Mouse (Mus musculus): Measurements from ENCODE around the gene Scube3.

Gene Scube3

GRCm38 (mm10) chr17:28141771-28142699 lies at the start of gene Scube3:
Gene Scube3 (plus strand): TSS chr17:28142141.
- DNase-seq (ENCODE audit: low spot score), result no peak

- no peak for DNase-seq (ENCODE audit: low spot score)
Measured at GRCm38 (mm10) chr17:28092297-28092696, 49.6 kb upstream of the Scube3 start.

DNA sequence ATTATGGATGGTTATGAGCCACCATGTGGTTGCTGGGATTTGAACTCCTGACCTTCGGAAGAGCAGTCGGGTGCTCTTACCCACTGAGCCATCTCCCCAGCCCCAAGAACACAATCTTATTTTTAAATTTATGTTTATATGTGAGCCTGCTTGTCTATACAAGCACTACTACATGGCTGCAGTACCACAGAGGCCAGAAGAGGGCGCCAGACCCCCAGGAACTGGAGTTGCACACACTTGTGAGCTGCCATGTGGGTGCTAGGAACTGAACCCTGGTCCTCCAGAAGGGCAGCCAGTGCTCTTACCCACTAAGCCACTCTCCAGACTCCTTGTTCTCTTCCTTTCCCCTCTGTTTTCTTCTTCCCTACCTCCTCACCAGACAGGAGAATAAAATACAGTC lies 48.1 kb upstream of the Scube3 start:
- DNase-seq (ENCODE audit: low spot score), result no peak

- no peak for DNase-seq (ENCODE audit: low spot score)
Measured at GRCm38 (mm10) chr17:28096418-28096817, 45.5 kb upstream of the Scube3 start.

- no peak for DNase-seq (ENCODE audit: low spot score)
Measured at GRCm38 (mm10) chr17:28097308-28097707, 44.6 kb upstream of the Scube3 start.

DNA sequence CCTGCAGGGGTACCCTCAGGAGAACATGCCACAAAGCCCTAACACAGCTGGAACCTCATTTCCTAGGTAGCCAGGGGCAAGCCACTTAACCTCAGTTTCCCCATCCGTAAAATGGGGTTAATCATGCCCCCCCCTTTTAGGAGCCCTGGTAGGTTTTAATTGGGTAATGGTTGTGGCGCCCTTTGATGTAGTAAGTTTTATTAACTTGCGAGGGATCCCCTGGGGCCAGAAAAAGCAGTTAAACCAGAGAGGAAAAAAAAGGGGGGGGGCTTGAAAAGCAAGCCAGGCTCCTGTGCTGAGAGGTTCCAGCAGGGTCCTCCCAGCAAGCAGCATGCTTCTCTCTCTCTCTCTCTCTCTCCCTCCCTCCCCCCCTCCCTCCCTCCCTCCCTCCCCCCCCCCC lies 42.9 kb upstream of the Scube3 start:
- no peak for DNase-seq (ENCODE audit: low spot score)

DNA sequence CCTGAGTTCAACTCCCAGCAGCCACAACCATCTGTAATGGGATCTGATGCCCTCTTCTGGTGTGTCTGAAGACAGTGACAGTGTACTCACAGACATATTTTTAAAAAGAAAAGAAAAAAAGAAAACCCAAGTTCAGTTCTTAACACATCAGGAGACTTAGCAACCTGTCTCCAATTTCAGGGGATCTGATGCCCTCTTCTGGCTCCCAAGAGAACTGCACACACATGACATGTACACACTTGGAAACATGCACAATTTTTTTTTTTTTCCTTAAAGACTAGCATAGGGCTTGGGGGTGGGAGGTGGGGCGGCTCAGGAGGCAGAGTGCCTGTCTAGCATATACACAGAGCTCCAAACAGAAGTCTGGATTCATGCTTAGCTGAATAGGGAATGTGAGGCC lies 41.3 kb upstream of the Scube3 start:
- no peak for DNase-seq (ENCODE audit: low spot score)

GRCm38 (mm10) chr17:28101284-28101887 lies 40.6 kb upstream of the Scube3 start:
- DNase-seq (ENCODE audit: low spot score), result no peak

- DNase-seq (ENCODE audit: low spot score), result no peak
Measured at GRCm38 (mm10) chr17:28101902-28102319, 40.0 kb upstream of the Scube3 start.

DNA sequence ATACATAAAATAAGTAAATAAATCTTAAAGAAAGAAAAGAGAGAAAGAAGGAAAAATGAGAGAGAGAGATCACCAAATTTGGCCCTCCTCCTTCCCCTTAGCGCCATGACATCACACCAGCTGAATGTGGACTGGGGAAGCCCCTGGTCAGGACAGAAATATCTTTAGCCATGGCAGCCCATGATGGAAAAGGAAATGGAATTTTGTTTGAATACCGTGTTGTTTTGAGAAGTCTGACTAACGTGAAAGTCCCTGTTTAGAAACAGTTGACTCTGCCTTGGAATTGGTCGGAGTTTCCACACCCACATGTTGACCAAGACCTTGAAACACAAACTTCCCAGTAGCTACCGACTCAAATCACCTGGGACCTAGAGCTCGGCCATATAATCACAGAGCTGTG lies 37.5 kb upstream of the Scube3 start:
- no peak for DNase-seq (ENCODE audit: low spot score)

GRCm38 (mm10) chr17:28106352-28106751 lies 35.6 kb upstream of the Scube3 start:
- DNase-seq (ENCODE audit: low spot score), result no peak

DNA sequence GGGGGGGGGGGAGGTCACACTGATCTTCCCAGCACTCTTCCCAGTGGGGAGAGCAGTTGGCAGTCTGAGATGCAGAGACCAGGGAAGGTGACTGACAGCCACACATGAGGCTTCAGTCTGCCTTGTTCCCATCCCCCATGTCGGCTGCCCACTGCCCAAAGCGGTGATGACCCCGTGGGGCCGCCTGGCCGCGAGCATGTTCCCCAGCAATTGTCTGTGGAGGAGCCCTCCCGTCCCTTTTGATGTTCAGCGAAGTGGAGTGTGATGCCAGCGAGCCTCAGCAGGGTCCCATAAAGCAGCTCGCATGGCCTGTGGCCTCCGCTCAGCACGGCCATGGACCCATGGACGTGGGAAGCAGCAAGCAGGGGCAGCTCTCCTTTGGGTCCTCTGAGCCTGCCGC lies 34.7 kb upstream of the Scube3 start:
- DNase-seq (ENCODE audit: low spot score), result no peak

- no peak for DNase-seq (ENCODE audit: low spot score)
Measured at GRCm38 (mm10) chr17:28112266-28112665, 29.7 kb upstream of the Scube3 start.

DNA sequence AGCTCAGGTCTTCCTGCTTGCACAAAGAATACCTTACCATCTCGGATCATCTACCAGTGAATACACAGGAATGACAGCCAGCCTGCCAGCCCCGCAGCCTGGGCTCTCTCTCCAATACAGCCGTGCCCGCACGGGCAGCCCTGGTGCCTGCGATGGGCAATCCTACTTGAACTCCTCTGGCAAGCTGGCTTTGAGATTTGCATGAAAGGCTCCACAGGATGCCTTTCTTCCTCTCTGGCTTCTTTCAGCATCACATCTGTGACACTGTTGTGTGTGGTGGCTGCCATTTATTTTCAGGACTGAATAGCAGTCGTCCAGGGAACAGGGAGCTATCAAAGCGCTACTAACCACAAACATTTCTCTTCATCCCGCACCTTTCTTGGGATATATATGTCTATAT lies 25.6 kb upstream of the Scube3 start:
- no peak for DNase-seq (ENCODE audit: low spot score)

DNA sequence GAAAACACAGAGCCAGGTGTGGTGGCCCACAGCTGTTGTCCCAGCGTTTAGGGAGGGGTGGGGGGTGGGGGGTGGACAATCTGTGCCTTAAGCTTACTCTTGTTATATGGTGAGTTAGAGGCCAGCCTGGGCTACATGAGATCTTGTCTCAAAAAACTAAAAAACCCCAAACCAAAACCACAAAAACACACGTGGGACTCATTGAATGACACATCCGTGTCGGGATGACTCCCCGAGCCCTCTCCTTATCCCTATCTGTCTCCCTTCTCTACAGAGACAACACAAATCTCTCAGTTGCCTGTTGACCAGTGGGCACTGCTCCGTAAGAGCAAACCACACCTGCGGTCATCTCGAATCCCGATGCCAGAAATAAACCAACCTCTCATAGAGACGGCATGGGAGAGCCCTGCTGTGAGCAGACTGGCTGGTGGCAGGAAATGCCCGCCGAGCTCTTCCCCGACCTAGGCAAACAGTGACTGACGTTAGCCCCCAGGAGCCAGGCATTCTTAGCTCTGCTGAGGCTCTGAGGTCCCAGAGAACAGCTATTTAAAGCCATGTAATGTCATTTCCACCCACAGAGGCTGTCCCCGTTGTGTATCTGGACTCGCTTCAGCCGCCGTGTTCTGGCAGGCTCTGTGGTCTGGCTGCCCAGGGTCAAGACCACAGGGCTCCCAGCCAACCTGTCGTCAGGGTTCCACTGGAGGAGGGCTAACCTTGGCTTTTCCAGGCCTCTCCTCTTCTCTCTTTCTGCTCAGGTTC lies 24.3 kb upstream of the Scube3 start:
- DNase-seq (ENCODE audit: low spot score), result peak; percentile 59

- DNase-seq (ENCODE audit: low spot score), result no peak
Measured at GRCm38 (mm10) chr17:28120460-28120859, 21.5 kb upstream of the Scube3 start.

GRCm38 (mm10) chr17:28122949-28123348 lies 19.0 kb upstream of the Scube3 start:
- no peak for DNase-seq (ENCODE audit: low spot score)

DNA sequence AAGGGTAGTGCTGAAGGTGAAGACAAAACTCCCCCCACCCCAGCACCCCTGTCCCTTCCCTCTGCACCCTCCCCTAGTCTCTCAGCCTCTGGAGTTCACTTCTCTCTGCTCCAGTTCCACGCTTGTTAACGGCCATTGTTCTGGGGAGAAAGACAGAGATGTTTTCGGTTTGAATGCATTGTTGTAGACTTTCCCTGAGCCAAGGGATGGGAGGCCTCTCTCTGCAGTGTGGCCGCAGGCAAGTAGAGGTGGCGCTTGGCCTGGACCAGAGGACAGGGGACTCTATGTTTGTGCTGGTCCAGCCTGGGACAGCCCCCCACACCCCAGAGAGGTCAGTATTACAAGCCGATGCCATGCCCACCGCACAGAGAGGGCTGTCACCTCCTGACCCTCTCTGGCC lies 18.3 kb upstream of the Scube3 start:
- DNase-seq (ENCODE audit: low spot score), result no peak

DNA sequence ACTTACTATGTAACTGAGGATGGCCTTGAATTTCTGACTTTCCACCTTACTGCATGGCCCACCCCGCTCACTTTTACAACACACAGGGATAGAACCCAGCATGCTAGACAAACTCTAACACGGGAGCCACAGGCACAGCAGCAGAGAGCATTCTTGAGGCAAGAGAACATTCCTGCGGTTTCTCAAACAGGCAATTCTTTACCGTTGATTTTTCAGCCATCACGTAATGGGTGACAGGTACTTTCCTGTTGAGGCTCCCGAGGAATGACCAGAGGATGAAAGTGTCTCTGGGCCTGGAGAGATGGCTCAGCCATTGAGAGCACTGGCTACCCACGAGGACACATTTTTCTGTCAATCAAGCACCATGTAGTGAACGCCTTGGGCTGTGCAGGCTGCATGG lies 17.6 kb upstream of the Scube3 start:
- DNase-seq (ENCODE audit: low spot score), result no peak

GRCm38 (mm10) chr17:28129796-28130195 lies 12.1 kb upstream of the Scube3 start:
- no peak for DNase-seq (ENCODE audit: low spot score)

- DNase-seq (ENCODE audit: low spot score), result no peak
Measured at GRCm38 (mm10) chr17:28130391-28131125, 11.4 kb upstream of the Scube3 start.

GRCm38 (mm10) chr17:28131156-28131555 lies 10.8 kb upstream of the Scube3 start:
- DNase-seq (ENCODE audit: low spot score), result no peak

Measured in ovary, adult 18-20 months (tissue).